Mouse (Mus musculus): ENCODE results near the gene Acr.

The Acr gene

GRCm38 (mm10) chr15:89547824-89548601, 20.1 kb upstream of the Acr start:
- no peak for DNase-seq (ENCODE audit: low read depth, low spot score)

DNA sequence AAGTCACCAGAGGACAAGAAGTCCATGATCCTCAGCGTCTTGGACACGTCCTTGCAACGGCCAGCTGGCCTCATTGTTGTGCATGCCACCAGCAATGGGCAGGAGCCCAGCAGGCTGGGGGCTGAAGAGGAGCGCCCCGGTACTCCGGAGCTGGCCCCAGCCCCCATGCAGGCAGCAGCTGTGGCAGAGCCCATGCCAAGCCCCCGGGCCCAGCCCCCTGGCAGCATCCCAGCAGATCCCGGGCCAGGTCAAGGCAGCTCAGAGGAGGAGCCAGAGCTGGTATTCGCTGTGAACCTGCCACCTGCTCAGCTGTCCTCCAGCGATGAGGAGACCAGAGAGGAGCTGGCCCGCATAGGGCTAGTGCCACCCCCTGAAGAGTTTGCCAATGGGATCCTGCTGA, 19.3 kb upstream of the Acr start:
- no peak for DNase-seq (ENCODE audit: low read depth, low spot score)

GRCm38 (mm10) chr15:89550506-89550905, 17.6 kb upstream of the Acr start:
- no peak for DNase-seq (ENCODE audit: low read depth, low spot score)

- DNase-seq (ENCODE audit: low read depth, low spot score): no peak
Observed at GRCm38 (mm10) chr15:89551733-89552132, 16.4 kb upstream of the Acr start.

DNA sequence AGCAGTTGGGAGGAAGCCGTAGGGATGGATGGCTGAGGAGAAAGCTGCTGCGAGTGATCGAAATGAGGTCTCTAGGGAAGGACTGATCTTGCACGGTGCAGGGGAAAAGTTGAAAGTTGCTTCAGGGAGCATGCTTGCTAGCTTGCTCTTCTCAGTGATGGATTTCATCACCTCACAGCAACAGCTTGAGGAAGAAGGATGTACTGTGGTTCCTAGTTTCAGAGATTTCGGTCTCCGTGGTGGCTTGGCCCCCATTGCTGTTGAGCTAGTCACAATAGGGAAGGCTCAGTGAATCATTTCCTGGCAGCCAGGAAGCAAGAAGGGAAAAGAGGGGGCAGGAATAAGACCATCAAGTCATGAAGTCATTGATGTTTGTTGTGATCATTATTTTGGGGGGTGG, 12.5 kb upstream of the Acr start:
- DNase-seq (ENCODE audit: low read depth, low spot score): no peak

DNA sequence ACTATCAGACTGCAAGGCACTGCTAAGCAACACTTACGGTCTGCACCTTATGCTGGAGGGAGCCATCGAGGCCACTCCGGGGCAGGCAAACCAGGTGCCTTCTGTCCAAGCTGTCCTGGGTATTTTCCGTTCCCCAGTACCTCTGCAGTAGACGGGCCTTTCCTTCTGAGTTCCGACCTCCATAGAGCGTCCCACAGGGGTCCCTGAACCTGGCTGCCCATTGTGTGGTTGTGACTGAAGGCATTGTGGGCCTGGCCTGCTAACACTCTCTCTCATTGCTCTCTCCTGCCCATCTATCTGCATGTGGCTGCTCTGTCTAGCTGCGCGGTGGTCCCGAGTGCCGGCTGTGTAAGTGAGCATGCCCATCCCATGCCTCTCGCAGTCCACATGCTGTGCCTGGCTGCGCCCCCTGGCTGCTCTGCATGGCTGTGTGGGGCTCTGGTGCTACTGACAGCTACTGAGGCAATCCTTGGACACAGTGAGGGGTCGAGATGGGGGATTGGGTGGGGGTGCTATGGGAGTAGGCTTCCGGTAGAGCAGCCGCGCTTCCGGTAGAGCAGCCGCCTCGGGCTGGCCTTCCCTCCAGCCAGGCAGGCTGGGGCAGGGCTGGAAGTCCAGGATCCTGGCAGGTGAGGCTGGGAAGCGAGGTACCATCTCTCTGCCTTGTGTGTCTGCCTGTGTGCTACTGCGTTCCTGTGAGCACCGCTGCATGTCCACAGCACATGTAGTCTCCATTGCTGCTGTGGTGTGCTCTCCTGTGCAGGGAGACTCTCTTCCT, 11.5 kb upstream of the Acr start:
- no peak for DNase-seq (ENCODE audit: low read depth, low spot score)

- DNase-seq (ENCODE audit: low read depth, low spot score): no peak
Observed at GRCm38 (mm10) chr15:89557179-89557995, 10.7 kb upstream of the Acr start.

DNA sequence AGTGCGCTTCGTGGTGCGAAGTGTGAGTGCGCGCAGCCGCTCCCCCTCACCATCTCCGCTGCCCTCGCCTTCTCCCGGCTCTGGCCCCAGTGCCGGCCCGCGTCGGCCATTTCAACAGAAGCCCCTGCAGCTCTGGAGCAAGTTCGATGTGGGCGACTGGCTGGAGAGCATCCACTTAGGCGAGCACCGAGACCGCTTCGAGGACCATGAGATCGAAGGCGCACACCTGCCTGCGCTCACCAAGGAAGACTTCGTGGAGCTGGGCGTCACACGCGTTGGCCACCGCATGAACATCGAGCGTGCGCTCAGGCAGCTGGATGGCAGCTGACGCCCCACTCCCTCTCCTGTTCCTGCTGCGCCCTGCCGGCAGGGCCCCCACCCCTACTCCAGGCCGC, 10.1 kb upstream of the Acr start:
- no peak for DNase-seq (ENCODE audit: low read depth, low spot score)

DNA sequence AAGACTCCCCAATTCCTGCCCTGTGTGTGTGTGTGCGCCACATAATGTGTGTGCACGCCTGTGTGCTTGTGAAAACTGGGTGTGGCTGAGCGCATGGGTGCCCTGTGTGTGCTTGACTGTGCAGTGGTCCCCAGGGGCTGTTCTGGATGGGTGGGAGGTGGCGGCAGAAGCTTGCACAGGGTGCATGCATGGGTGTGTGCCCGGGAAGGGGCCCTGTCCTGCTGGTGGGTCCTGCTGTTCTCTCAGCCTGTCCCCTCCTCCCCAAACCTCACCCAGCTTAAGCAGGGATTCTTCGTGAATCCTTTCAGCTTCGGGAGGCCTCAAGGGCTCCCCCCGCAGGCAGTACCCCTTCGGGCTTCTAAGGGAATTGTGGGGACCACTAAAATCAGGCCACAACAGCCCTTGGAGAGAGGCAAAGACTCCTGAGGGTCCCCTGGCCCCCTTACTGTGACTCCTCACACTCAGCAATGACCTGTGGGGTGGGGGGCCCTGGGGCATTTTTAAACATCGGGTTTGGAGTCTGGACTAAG, 8.9 kb upstream of the Acr start:
- DNase-seq (ENCODE audit: low read depth, low spot score): no peak

GRCm38 (mm10) chr15:89572147-89572546, 4.0 kb downstream of the Acr start:
- no peak for DNase-seq (ENCODE audit: low read depth, low spot score)

DNA sequence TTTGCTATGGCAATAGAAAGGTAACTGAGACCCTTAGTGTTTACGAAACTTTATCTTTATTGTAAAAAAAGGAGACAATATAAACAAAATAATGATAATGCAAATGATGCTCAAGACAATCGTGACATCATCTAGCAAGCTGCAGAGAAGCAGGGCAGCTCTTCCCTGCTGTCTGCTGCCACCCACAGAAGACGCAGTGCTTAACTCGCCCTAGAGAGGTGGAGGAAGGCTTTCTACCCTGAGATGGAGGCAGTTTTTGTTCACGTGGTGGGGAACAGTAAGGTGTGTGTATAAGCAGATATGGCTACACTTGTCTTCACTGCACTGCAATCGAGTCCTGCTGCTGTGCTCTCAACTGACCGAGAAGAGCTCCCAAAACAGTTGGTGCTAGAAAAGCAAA, 14.4 kb downstream of the Acr start:
- no peak for DNase-seq (ENCODE audit: low read depth, low spot score)

GRCm38 (mm10) chr15:89585101-89585500, 17.0 kb downstream of the Acr start:
- DNase-seq (ENCODE audit: low read depth, low spot score): no peak

GRCm38 (mm10) chr15:89585631-89586030, 17.5 kb downstream of the Acr start:
- DNase-seq (ENCODE audit: low read depth, low spot score): no peak

DNA sequence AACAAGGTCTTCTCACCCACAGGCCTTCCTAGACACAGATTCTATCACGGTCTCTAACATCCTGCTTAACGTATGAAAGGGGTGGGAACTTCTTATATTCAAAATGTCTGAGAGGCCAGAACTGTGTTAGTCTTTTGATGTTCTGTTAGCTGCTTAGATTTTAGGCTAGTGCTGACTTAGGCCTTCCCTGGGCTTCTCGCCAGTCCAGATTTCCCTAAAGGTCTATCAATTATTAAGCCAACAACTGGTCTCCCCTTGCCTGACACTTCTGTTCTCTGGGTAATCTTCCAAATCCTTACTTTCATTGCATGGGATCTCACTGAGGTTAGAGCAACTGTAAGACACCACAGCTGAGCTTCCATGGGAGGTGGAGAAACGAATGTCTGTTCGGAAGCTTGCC, 21.0 kb downstream of the Acr start:
- no peak for DNase-seq (ENCODE audit: low read depth, low spot score)

DNA sequence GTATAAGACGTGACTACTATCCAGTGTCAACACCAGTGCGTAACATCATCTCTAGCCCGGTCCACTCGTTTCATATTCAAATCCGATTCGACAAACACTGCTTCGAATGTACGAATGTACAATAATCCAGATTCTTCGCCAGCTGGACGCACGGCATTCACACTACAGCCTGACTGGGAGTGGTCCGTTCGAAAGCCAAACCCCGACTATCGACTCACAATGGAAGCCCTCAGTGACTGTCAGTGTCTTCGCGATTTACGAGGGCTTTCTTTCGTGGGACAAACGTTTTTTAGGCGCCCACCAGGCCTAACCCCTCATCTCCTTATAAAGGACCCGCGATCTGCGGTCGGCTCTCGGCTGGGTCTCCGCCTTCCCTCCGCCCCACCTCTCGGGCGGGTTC, 23.2 kb downstream of the Acr start:
- no peak for DNase-seq (ENCODE audit: low read depth, low spot score)

GRCm38 (mm10) chr15:89591723-89592455, 23.8 kb downstream of the Acr start, which contains the start of gene Rabl2:
TSS of gene Rabl2 (minus strand) at chr15:89591923.
- DNase-seq (ENCODE audit: low read depth, low spot score): peak; percentile 44

DNA sequence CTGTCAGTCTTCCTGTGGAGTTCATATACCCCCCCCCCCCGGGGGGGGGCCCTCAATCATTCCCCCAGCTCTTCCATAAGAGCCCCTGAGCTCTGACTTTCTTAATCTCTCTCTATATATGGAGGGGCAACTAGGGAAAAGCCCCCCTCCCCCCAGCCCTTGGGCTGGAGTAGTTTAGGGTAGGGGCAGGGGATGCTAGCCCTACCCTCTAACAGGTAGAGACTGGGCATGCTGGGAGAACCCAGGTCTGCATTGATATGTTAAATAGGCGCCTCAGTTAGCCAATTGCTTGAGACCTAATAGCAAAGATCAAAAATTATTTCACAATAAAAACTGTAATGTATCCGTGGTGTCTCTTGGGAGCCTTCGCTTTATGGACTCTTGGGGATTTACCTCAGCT, 24.4 kb downstream of the Acr start:
- DNase-seq (ENCODE audit: low read depth, low spot score): no peak

- no peak for DNase-seq (ENCODE audit: low read depth, low spot score)
Observed at GRCm38 (mm10) chr15:89605822-89606570, 37.9 kb downstream of the Acr start.

- no peak for DNase-seq (ENCODE audit: low read depth, low spot score)
Observed at GRCm38 (mm10) chr15:89607480-89607879, 39.4 kb downstream of the Acr start.

GRCm38 (mm10) chr15:89607888-89608287, 39.8 kb downstream of the Acr start:
- DNase-seq (ENCODE audit: low read depth, low spot score): no peak
